Mouse (Mus musculus) kidney, adult 10 weeks (tissue): Measurements from ENCODE around the gene Nfkbiz. TPM values are rescaled to one million over a fixed set of nuclear protein-coding genes. Genes with fewer than 3 reads are reported as not detected.

ENCODE experiments used
- polyA plus RNA-seq: library from polyadenylated mRNA; stranded (reverse); fragments of 350-450 nt; fragmentation: Illumina TruSeq; extraction: RNeasy Lipid Tissue Mini Kit (QIAGEN cat#74804); gene quantifications from one replicate; pipeline ENCODE4 v1.2.3, GENCODE M21; 2014; ENCODE audit warnings: low read depth, low replicate concordance

The Nfkbiz gene
- polyA plus RNA-seq = 6.4 TPM

DNA sequence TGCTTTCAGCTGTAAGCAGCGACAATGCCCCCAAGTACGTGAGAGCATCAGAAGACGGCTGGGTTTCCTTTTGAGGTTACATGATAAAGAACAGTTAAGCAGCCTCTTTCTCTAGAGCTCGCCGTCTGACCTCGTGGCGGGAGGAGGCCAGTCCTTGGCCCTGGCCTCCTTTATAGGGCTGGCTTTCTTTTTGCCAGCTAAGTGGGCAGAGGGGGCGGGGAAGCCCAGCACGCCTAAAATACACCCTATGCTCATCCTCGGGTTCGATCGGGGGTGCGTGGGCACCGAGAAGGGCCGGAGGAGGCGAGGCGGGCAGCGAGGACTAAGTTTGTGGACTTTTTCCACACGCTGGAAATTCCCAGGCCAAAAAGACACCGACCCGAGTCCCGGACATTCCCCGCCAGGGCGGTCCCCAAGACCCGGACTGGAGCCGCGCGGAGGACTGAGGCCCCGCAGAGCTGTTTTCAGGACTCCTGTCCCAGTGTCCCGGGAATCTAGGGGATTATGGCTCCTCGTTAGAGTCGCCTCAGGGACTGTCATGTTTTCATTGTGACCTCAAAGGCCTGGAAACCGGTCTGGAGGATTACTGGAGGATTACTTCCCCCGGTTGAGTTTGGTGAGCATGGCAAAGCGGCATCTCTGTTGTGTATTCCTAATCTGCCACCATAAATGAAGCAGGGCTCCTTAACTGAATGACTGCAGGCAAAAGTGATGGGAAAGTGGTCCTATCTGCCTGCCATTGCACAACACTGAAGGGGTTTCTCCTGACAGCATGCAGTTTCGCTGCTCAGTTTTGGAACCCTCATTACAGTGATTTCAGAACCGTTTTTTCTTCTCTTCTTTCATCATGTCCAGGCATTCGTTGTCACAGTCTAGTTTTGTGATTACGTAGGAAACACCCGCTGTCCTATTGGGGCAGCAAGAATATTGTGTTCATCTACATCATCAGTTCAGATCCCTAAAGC lies at the start of gene Nfkbiz:
TSS of gene Nfkbiz (minus strand) at position 390 of the 965 bp plus-strand sequence.

Other genes with a start within 250 kb of the Nfkbiz start
- 12.2 TPM for gene Nxpe3, start 56.4 kb upstream of the Nfkbiz start, polyA plus RNA-seq
- 10.0 TPM for gene Cep97, start 96.0 kb upstream of the Nfkbiz start, polyA plus RNA-seq
- gene Rpl24, start 127.4 kb upstream of the Nfkbiz start, polyA plus RNA-seq = 206 TPM
- 26.2 TPM for gene Zbtb11, start 135.0 kb upstream of the Nfkbiz start, polyA plus RNA-seq
- gene Pcnp, start 190.8 kb upstream of the Nfkbiz start, polyA plus RNA-seq = 303 TPM
- gene Trmt10c, start 198.9 kb upstream of the Nfkbiz start, polyA plus RNA-seq = 57.1 TPM
- gene Senp7, start 209.4 kb upstream of the Nfkbiz start, polyA plus RNA-seq = 28.7 TPM